Mouse (Mus musculus): Measurements from ENCODE around the gene Chrnb1. TPM values are rescaled to one million over a fixed set of nuclear protein-coding genes. Genes with fewer than 3 reads are reported as not detected.
A peak's percentile ranks its signal among the peaks of the same experiment; 100 is the strongest.

Gene Chrnb1
- polyA plus RNA-seq, 1 experiment, result not detected

DNA sequence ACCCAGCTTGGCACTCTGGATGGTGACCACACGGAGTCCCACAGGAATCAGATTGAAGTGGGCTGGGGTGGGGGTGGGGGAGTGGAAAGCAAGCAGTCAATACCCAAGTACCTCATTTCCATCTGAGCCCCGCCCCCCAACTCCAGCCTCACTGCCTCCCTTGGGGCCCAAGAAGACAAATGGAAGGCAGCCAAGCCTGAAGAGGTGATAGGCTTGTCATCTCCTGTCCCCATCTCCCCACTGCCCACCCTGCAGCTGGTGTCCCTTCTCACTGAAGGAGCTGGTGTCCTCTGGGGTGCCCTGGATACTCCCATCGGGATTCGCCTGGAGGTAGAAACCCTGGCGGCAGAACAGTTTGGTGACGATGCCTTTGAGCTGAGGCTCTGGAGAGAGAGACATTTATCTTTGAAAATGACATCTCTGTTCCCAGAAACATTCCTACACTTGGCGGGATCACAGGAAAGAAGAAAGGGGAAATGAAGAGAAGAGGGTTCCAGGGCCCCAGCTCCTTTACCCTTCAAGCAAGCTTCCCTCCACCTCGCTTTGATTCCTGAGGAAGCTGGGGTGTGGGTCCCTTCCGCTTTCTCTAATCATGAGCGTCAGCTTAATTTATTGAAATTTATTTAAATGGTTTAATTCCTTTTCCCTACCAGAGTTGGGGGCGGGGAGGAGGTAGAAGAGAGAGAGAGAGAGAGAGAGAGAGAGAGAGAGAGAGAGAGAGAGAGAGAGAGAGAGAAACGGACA, 3.8 kb upstream of the Chrnb1 start:
- no peaks in the 10 kb centered on the region for H3K9me3 ChIP-seq
- TF ChIP-seq FLI1 (IDR thresholded peaks at IDR 0.05; ENCODE audit: low read length), result no peak
- TF ChIP-seq GATA1 (IDR thresholded peaks at IDR 0.05; ENCODE audit: borderline replicate concordance, low read length), result no peak
- H3K4me3 ChIP-seq (replicated peaks), result peak overlapping the region; percentile 87
- H3K4me1 ChIP-seq, result peaks cover 77% of the 10 kb centered on the region
- no peaks in the 10 kb centered on the region for H3K36me3 ChIP-seq (replicated peaks; ENCODE audit: low read length)
- H3K27me3 ChIP-seq (replicated peaks), result peaks cover 83% of the 10 kb centered on the region

DNA sequence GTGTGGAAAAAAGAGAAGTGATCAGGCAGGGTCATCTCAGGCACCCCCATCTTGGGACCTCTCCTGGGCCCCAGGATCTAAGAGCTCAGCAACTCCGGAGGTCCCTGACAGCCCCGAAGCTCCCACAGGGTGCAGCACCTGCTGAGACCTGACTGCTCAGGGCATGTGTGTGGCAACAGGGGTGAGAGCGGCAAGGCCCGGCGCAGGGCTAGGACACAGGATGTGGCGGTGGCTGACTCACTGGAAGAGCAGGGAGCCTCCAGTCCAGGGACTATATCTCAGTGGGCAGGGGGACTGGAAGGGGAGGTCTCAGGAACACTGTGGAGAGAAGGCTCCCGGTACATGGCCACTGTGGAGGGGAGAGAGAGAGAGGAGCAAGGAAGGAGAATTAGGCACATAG, 2.2 kb upstream of the Chrnb1 start:
- Histone ChIP-seq H3K27me3 (replicated peaks) (peaks cover 78% of the 10 kb centered on the region), H3K9me3 (no peaks in the 10 kb centered on the region), H3K4me1 (peaks cover 65% of the 10 kb centered on the region), H3K4me3 (replicated peaks) (no peak overlapping the region), H3K36me3 (replicated peaks; ENCODE audit: low read length) (no peaks in the 10 kb centered on the region)
- no peak for TF ChIP-seq FLI1 (IDR thresholded peaks at IDR 0.05; ENCODE audit: low read length)
- no peak for TF ChIP-seq GATA1 (IDR thresholded peaks at IDR 0.05; ENCODE audit: borderline replicate concordance, low read length)

GRCm38 (mm10) chr11:69795983-69796435, 266 bp upstream of the Chrnb1 start:
- no peaks in the 10 kb centered on the region for H3K9me3 ChIP-seq
- H3K4me1 ChIP-seq, result peaks cover 46% of the 10 kb centered on the region
- TF ChIP-seq GATA1 (IDR thresholded peaks at IDR 0.05; ENCODE audit: borderline replicate concordance, low read length) (no peak), FLI1 (IDR thresholded peaks at IDR 0.05; ENCODE audit: low read length) (no peak)
- peak overlapping the region; percentile 91 for H3K4me3 ChIP-seq (replicated peaks)
- H3K27me3 ChIP-seq (replicated peaks), result peaks cover 63% of the 10 kb centered on the region
- H3K36me3 ChIP-seq (replicated peaks; ENCODE audit: low read length), result no peaks in the 10 kb centered on the region

DNA sequence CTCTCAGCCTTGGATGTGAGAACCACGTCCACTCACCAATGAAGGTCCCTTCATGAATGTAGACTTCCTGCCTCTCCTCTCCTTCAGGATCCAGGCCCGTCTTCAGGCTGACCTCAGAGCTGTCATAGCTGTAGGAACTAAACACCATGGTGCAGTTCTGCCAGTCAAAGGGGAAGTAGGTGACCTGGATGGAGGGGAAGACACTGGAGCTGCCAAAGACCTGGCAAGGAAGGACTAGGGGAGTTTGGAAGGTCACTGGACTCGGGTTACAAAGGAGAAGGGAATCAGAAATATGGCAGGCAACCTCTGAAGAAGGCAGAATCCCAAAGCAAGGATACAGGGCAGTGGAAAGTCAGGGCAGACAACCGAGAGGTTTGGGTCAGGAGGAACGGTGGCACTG, 2.3 kb downstream of the Chrnb1 start:
- Histone ChIP-seq H3K4me1 (peaks cover 26% of the 10 kb centered on the region), H3K36me3 (replicated peaks; ENCODE audit: low read length) (no peaks in the 10 kb centered on the region), H3K4me3 (replicated peaks) (no peak overlapping the region), H3K9me3 (no peaks in the 10 kb centered on the region), H3K27me3 (replicated peaks) (peaks cover 43% of the 10 kb centered on the region)
- TF ChIP-seq FLI1 (IDR thresholded peaks at IDR 0.05; ENCODE audit: low read length) (no peak), GATA1 (IDR thresholded peaks at IDR 0.05; ENCODE audit: borderline replicate concordance, low read length) (no peak)

GRCm38 (mm10) chr11:69791420-69791819, 4.3 kb downstream of the Chrnb1 start:
- no peak for TF ChIP-seq GATA1 (IDR thresholded peaks at IDR 0.05; ENCODE audit: borderline replicate concordance, low read length)
- no peak for TF ChIP-seq FLI1 (IDR thresholded peaks at IDR 0.05; ENCODE audit: low read length)
- H3K4me1 ChIP-seq, result peaks cover 26% of the 10 kb centered on the region
- H3K4me3 ChIP-seq (replicated peaks), result no peak overlapping the region
- H3K9me3 ChIP-seq, result no peaks in the 10 kb centered on the region
- peaks cover 30% of the 10 kb centered on the region for H3K27me3 ChIP-seq (replicated peaks)
- H3K36me3 ChIP-seq (replicated peaks; ENCODE audit: low read length), result no peaks in the 10 kb centered on the region

- H3K27me3 ChIP-seq (replicated peaks), result peaks cover 24% of the 10 kb centered on the region
- no peak overlapping the region for H3K4me3 ChIP-seq (replicated peaks)
- TF ChIP-seq GATA1 (IDR thresholded peaks at IDR 0.05; ENCODE audit: borderline replicate concordance, low read length) (no peak), FLI1 (IDR thresholded peaks at IDR 0.05; ENCODE audit: low read length) (no peak)
- H3K36me3 ChIP-seq (replicated peaks; ENCODE audit: low read length), result no peaks in the 10 kb centered on the region
- peaks cover 19% of the 10 kb centered on the region for H3K4me1 ChIP-seq
- no peaks in the 10 kb centered on the region for H3K9me3 ChIP-seq
Measured at GRCm38 (mm10) chr11:69789431-69789830, 6.3 kb downstream of the Chrnb1 start.

- no peak for TF ChIP-seq GATA1 (IDR thresholded peaks at IDR 0.05; ENCODE audit: borderline replicate concordance, low read length)
- TF ChIP-seq FLI1 (IDR thresholded peaks at IDR 0.05; ENCODE audit: low read length), result no peak
- H3K9me3 ChIP-seq, result no peaks in the 10 kb centered on the region
Measured at GRCm38 (mm10) chr11:69787306-69787705, 8.4 kb downstream of the Chrnb1 start.

GRCm38 (mm10) chr11:69784793-69785272, 10.9 kb downstream of the Chrnb1 start:
- no peak for TF ChIP-seq GATA1 (IDR thresholded peaks at IDR 0.05; ENCODE audit: borderline replicate concordance, low read length)
- no peak for TF ChIP-seq FLI1 (IDR thresholded peaks at IDR 0.05; ENCODE audit: low read length)
- Histone ChIP-seq H3K4me1 (peaks cover 17% of the 10 kb centered on the region), H3K9me3 (no peaks in the 10 kb centered on the region), H3K36me3 (replicated peaks; ENCODE audit: low read length) (no peaks in the 10 kb centered on the region), H3K27me3 (replicated peaks) (peaks cover 31% of the 10 kb centered on the region), H3K4me3 (replicated peaks) (peak overlapping the region; percentile 79)

More at GRCm38 (mm10) chr11:69787306-69787705, 8.4 kb downstream of the Chrnb1 start:
- H3K4me1 ChIP-seq, result peaks cover 13% of the 10 kb centered on the region
- H3K36me3 ChIP-seq (replicated peaks; ENCODE audit: low read length), result no peaks in the 10 kb centered on the region
- no peak overlapping the region for H3K4me3 ChIP-seq (replicated peaks)
- peaks cover 17% of the 10 kb centered on the region for H3K27me3 ChIP-seq (replicated peaks)

GRCm38 (mm10) chr11:69781828-69782227, 13.9 kb downstream of the Chrnb1 start:
- H3K9me3 ChIP-seq, result no peaks in the 10 kb centered on the region
- H3K4me3 ChIP-seq (replicated peaks), result no peak overlapping the region
- H3K4me1 ChIP-seq, result peaks cover 19% of the 10 kb centered on the region
- peaks cover 2% of the 10 kb centered on the region for H3K36me3 ChIP-seq (replicated peaks; ENCODE audit: low read length)
- H3K27me3 ChIP-seq (replicated peaks), result peaks cover 54% of the 10 kb centered on the region
- no peak for TF ChIP-seq FLI1 (IDR thresholded peaks at IDR 0.05; ENCODE audit: low read length)
- no peak for TF ChIP-seq GATA1 (IDR thresholded peaks at IDR 0.05; ENCODE audit: borderline replicate concordance, low read length)

GRCm38 (mm10) chr11:69778985-69779384, 16.8 kb downstream of the Chrnb1 start:
- Histone ChIP-seq H3K4me1 (peaks cover 31% of the 10 kb centered on the region), H3K27me3 (replicated peaks) (peaks cover 72% of the 10 kb centered on the region), H3K4me3 (replicated peaks) (no peak overlapping the region), H3K36me3 (replicated peaks; ENCODE audit: low read length) (peaks cover 5% of the 10 kb centered on the region), H3K9me3 (no peaks in the 10 kb centered on the region)
- TF ChIP-seq FLI1 (IDR thresholded peaks at IDR 0.05; ENCODE audit: low read length), result no peak
- no peak for TF ChIP-seq GATA1 (IDR thresholded peaks at IDR 0.05; ENCODE audit: borderline replicate concordance, low read length)
